Mouse (Mus musculus): ENCODE data around the gene Pars2. TPM values are rescaled to one million over a fixed set of nuclear protein-coding genes. Genes with fewer than 3 reads are reported as not detected.

Pars2 gene
- total RNA-seq, 1 experiment from 2014 or later, result 7.7 TPM

GRCm38 (mm10) chr4:106633281-106634085, 17.4 kb upstream of the Pars2 start:
- ATAC-seq (replicated peaks; ENCODE audit: low read depth, poor library complexity, severe bottlenecking), result no peak

GRCm38 (mm10) chr4:106634086-106634479, 16.8 kb upstream of the Pars2 start:
- no peak for ATAC-seq (replicated peaks; ENCODE audit: low read depth, poor library complexity, severe bottlenecking)

- no peak for ATAC-seq (replicated peaks; ENCODE audit: low read depth, poor library complexity, severe bottlenecking)
Measured at GRCm38 (mm10) chr4:106643483-106644217, 7.2 kb upstream of the Pars2 start.

GRCm38 (mm10) chr4:106644218-106644610, 6.7 kb upstream of the Pars2 start:
- no peak for ATAC-seq (replicated peaks; ENCODE audit: low read depth, poor library complexity, severe bottlenecking)

- ATAC-seq (replicated peaks; ENCODE audit: low read depth, poor library complexity, severe bottlenecking), result no peak
Measured at GRCm38 (mm10) chr4:106645797-106646196, 5.1 kb upstream of the Pars2 start.

GRCm38 (mm10) chr4:106647137-106647536, 3.7 kb upstream of the Pars2 start:
- no peak for ATAC-seq (replicated peaks; ENCODE audit: low read depth, poor library complexity, severe bottlenecking)

GRCm38 (mm10) chr4:106652546-106652945, 1.7 kb downstream of the Pars2 start:
- no peak for ATAC-seq (replicated peaks; ENCODE audit: low read depth, poor library complexity, severe bottlenecking)

GRCm38 (mm10) chr4:106653051-106653450, 2.2 kb downstream of the Pars2 start:
- ATAC-seq (replicated peaks; ENCODE audit: low read depth, poor library complexity, severe bottlenecking), result no peak

GRCm38 (mm10) chr4:106655681-106656080, 4.8 kb downstream of the Pars2 start:
- no peak for ATAC-seq (replicated peaks; ENCODE audit: low read depth, poor library complexity, severe bottlenecking)

GRCm38 (mm10) chr4:106663956-106664470, 13.1 kb downstream of the Pars2 start:
- ATAC-seq (replicated peaks; ENCODE audit: low read depth, poor library complexity, severe bottlenecking), result no peak

GRCm38 (mm10) chr4:106664697-106665096, 13.8 kb downstream of the Pars2 start:
- no peak for ATAC-seq (replicated peaks; ENCODE audit: low read depth, poor library complexity, severe bottlenecking)

- no peak for ATAC-seq (replicated peaks; ENCODE audit: low read depth, poor library complexity, severe bottlenecking)
Measured at GRCm38 (mm10) chr4:106665269-106665668, 14.4 kb downstream of the Pars2 start.

- ATAC-seq (replicated peaks; ENCODE audit: low read depth, poor library complexity, severe bottlenecking), result no peak
Measured at GRCm38 (mm10) chr4:106665673-106666072, 14.8 kb downstream of the Pars2 start.

GRCm38 (mm10) chr4:106666546-106666945, 15.7 kb downstream of the Pars2 start:
- no peak for ATAC-seq (replicated peaks; ENCODE audit: low read depth, poor library complexity, severe bottlenecking)

- ATAC-seq (replicated peaks; ENCODE audit: low read depth, poor library complexity, severe bottlenecking), result no peak
Measured at GRCm38 (mm10) chr4:106676749-106677148, 25.9 kb downstream of the Pars2 start.

GRCm38 (mm10) chr4:106678442-106679118, 27.7 kb downstream of the Pars2 start, which contains the start of gene Ttc4:
Gene Ttc4 (minus strand): TSS chr4:106678944.
- peak; percentile 100 for ATAC-seq (replicated peaks; ENCODE audit: low read depth, poor library complexity, severe bottlenecking)

GRCm38 (mm10) chr4:106679152-106679551, 28.3 kb downstream of the Pars2 start:
- ATAC-seq (replicated peaks; ENCODE audit: low read depth, poor library complexity, severe bottlenecking), result 0 out of 2 replicates have a peak, but pooled peaks have one; percentile 0

GRCm38 (mm10) chr4:106680955-106681354, 30.1 kb downstream of the Pars2 start:
- ATAC-seq (replicated peaks; ENCODE audit: low read depth, poor library complexity, severe bottlenecking), result no peak

GRCm38 (mm10) chr4:106688636-106689296, 37.9 kb downstream of the Pars2 start:
- 0 out of 2 replicates have a peak, but pooled peaks have one; percentile 18 for ATAC-seq (replicated peaks; ENCODE audit: low read depth, poor library complexity, severe bottlenecking)

Measured in common myeloid progenitor, adult 5-6 weeks (primary cell).